Mouse (Mus musculus) hindbrain, embryonic 15.5 days (tissue): ENCODE results near the gene Rnf157. TPM values are rescaled to one million over a fixed set of nuclear protein-coding genes. Genes with fewer than 3 reads are reported as not detected.

Source experiments
- ATAC-seq: fragments of 200-750 bp; cut with Nextera tagmentation; 2 replicates; pipeline ENCODE4 v1.8.0; 2017; ENCODE audit warnings: low read depth, moderate number of reproducible peaks, moderate TSS enrichment; ENCODE audit not compliant: low FRiP score
- H3K27ac ChIP-seq: fragments of 300-500 bp; sonication (generic); replicated peaks from 2 replicates; pipeline ENCODE4 v1.5.1; 2015; ENCODE audit warnings: mild to moderate bottlenecking, inconsistent platforms
- H3K27me3 ChIP-seq: fragments of 300-500 bp; sonication (generic); 2 replicates; pipeline ENCODE4 v1.6.1; 2015; ENCODE audit warnings: control low read depth, inconsistent platforms
- H3K36me3 ChIP-seq: fragments of 300-500 bp; sonication (generic); 2 replicates; pipeline ENCODE4 v1.6.1; 2015; ENCODE audit warnings: control low read depth, inconsistent platforms
- H3K4me1 ChIP-seq: fragments of 300-500 bp; sonication (generic); replicated peaks from 2 replicates; pipeline ENCODE4 v1.6.1; 2015; ENCODE audit warnings: control low read depth, inconsistent platforms
- H3K4me2 ChIP-seq: fragments of 300-500 bp; sonication (generic); 2 replicates; pipeline ENCODE4 v1.6.1; 2015; ENCODE audit warnings: moderate library complexity, mild to moderate bottlenecking, inconsistent platforms
- H3K4me3 ChIP-seq: fragments of 300-500 bp; sonication (generic); 2 replicates; pipeline ENCODE4 v1.5.1; 2015; ENCODE audit warnings: mild to moderate bottlenecking, inconsistent platforms
- H3K9ac ChIP-seq: fragments of 300-500 bp; sonication (generic); 2 replicates; pipeline ENCODE4 v1.6.1; 2015; ENCODE audit warnings: inconsistent platforms
- H3K9me3 ChIP-seq: fragments of 300-500 bp; sonication (generic); 2 replicates; pipeline ENCODE4 v1.6.1; 2016; ENCODE audit warnings: control low read depth, inconsistent platforms
- WGBS: fragments of 180-500 bp; shearing (Covaris S2); methylation state at CpG from one replicate; pipeline ENCODE4 v1.1.7; 2015; 5-methylcytosine and 5-hydroxymethylcytosine counted together
- polyA plus RNA-seq: library from polyadenylated mRNA; unstranded; fragments of >200 nt; fragmentation: Nextera tagmentation; extraction: Ambion mirVana; gene quantifications from 2 replicates; pipeline ENCODE4 v1.2.1, GENCODE M21; 2015

Gene Rnf157
- polyA plus RNA-seq, 1 experiment from 2014 or later: 78.1 TPM

GRCm38 (mm10) chr11:116336393-116336792 lies 76.4 kb downstream of the Rnf157 start:
- 0 out of 2 replicates have a peak, but pooled peaks cover 6% of the 10 kb centered on the region for H3K36me3 ChIP-seq
- peak overlapping the region; percentile 55 for H3K9ac ChIP-seq
- WGBS: 65% methylated on average over 4 of the region's 4 CpGs
- peak overlapping the region; percentile 83 for H3K27ac ChIP-seq
- H3K27me3 ChIP-seq: peaks cover 19% of the 10 kb centered on the region
- H3K4me2 ChIP-seq: peak overlapping the region; percentile 100
- peaks cover 55% of the 10 kb centered on the region for H3K4me1 ChIP-seq
- no peak overlapping the region for H3K4me3 ChIP-seq
- no peak for ATAC-seq
- H3K9me3 ChIP-seq: no peaks in the 10 kb centered on the region

- peak; percentile 91 for ATAC-seq
- under 1% methylated on average over 44 of the region's 61 CpGs for WGBS
- H3K4me1 ChIP-seq: peaks cover 62% of the 10 kb centered on the region
Measured at GRCm38 (mm10) chr11:116335244-116336036, 77.4 kb downstream of the Rnf157 start, which contains the start of gene Foxj1. Gene Foxj1, minus strand, starts transcription at chr11:116335399.

DNA sequence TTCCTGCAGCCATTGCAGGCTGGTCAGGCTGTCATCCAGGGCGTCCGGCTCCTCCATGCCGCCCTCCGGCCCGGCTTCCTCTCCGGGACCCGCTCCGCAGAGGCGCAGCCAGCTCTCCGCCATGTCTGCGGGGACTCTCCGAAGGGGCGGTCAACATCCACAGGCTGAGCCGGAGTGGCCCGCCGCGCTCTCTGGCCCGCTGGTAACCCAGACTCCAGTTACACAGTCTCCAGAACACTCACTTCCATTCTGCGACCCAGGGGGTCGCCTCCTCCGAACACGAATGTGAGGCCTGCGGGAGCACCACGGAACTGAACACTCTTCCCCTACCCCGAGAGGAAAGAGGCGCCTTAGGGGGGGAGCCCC lies 78.4 kb downstream of the Rnf157 start:
- Histone ChIP-seq H3K4me1 (peaks cover 72% of the 10 kb centered on the region), H3K4me3 (peak overlapping the region; percentile 53), H3K27ac (peak overlapping the region; percentile 46; the same call in 1 of the 2 replicates), H3K9ac (0 out of 2 replicates have a peak overlapping the region, but pooled peaks have one; percentile 10), H3K27me3 (peaks cover 19% of the 10 kb centered on the region), H3K4me2 (peak overlapping the region; percentile 100), H3K9me3 (no peaks in the 10 kb centered on the region), H3K36me3 (0 out of 2 replicates have a peak, but pooled peaks cover 4% of the 10 kb centered on the region)
- ATAC-seq: no peak
- 4% methylated on average over 26 of the region's 26 CpGs for WGBS

More at GRCm38 (mm10) chr11:116335244-116336036, 77.4 kb downstream of the Rnf157 start, which contains the start of gene Foxj1:
- Histone ChIP-seq H3K27me3 (peaks cover 19% of the 10 kb centered on the region), H3K4me3 (peak within 1 kb of the TSS; percentile 53), H3K27ac (peak within 1 kb of the TSS; percentile 83), H3K4me2 (peak within 1 kb of the TSS; percentile 100), H3K9ac (peak within 1 kb of the TSS; percentile 55), H3K9me3 (no peaks in the 10 kb centered on the region), H3K36me3 (0 out of 2 replicates have a peak, but pooled peaks cover 6% of the 10 kb centered on the region)

- H3K9me3 ChIP-seq: no peaks in the 10 kb centered on the region
- H3K4me2 ChIP-seq: peak overlapping the region; percentile 100
- 0 out of 2 replicates have a peak, but pooled peaks cover 4% of the 10 kb centered on the region for H3K36me3 ChIP-seq
- WGBS: 23% methylated on average over 31 of the region's 31 CpGs
- no peak for ATAC-seq
- H3K27ac ChIP-seq: peak overlapping the region; percentile 51; the same call in 1 of the 2 replicates
- peaks cover 19% of the 10 kb centered on the region for H3K27me3 ChIP-seq
- H3K4me1 ChIP-seq: peaks cover 79% of the 10 kb centered on the region
- H3K4me3 ChIP-seq: peak overlapping the region; percentile 53
- H3K9ac ChIP-seq: 0 out of 2 replicates have a peak overlapping the region, but pooled peaks have one; percentile 10
Measured at GRCm38 (mm10) chr11:116333526-116334416, 79.1 kb downstream of the Rnf157 start.

- peak overlapping the region; percentile 6; the same call in 1 of the 2 replicates for H3K4me3 ChIP-seq
- no peak for ATAC-seq
Measured at GRCm38 (mm10) chr11:116332983-116333270, 79.9 kb downstream of the Rnf157 start.

DNA sequence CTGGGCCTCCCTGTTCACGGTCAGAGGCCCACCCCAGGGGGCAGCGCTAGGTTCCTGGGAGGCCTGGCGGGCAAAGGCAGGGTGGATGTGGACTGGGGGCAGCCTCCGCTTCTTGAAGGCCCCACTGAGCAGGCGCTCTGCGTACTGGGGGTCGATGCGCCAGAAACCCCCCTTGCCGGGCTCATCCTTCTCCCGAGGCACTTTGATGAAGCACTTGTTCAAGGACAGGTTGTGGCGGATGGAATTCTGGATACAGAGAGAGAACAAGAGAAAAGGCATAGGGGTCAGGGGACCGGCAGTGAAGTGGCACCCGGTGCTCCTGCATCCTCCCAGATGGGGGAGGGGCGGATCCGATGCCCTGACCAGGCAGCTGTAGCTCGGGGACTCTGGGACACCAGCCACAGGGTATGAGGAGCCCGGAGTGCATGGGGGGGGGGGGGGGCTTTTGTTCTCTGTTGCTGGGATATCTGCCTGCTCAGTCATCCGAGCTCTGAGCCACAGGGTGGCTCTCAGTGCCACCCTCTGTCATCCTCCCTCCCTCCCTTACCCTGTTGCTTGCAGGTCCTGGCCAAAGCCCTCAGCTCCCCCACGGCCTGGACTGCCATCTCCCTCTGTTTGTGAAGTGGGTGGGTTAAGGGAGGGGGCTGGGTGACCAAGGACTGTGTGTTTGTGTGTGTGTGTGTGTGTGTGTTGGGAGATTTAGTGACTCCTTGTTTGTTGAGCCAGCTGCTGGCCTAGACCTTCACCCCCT lies 80.4 kb downstream of the Rnf157 start:
- Histone ChIP-seq H3K36me3 (no peaks in the 10 kb centered on the region), H3K4me2 (peak overlapping the region; percentile 100; the same call in 1 of the 2 replicates), H3K27me3 (peaks cover 19% of the 10 kb centered on the region), H3K9me3 (no peaks in the 10 kb centered on the region), H3K4me1 (peaks cover 81% of the 10 kb centered on the region), H3K4me3 (0 out of 2 replicates have a peak overlapping the region, but pooled peaks have one; percentile 6), H3K27ac (peak overlapping the region; percentile 55), H3K9ac (no peak overlapping the region)
- ATAC-seq: peak; percentile 29
- 13% methylated on average over 19 of the region's 19 CpGs for WGBS

More at GRCm38 (mm10) chr11:116332983-116333270, 79.9 kb downstream of the Rnf157 start:
- Histone ChIP-seq H3K4me2 (peak overlapping the region; percentile 100), H3K4me1 (peaks cover 81% of the 10 kb centered on the region), H3K27me3 (peaks cover 19% of the 10 kb centered on the region), H3K36me3 (no peaks in the 10 kb centered on the region), H3K27ac (0 out of 2 replicates have a peak overlapping the region, but pooled peaks have one; percentile 51), H3K9ac (no peak overlapping the region), H3K9me3 (no peaks in the 10 kb centered on the region)
- 52% methylated on average over 3 of the region's 3 CpGs for WGBS

DNA sequence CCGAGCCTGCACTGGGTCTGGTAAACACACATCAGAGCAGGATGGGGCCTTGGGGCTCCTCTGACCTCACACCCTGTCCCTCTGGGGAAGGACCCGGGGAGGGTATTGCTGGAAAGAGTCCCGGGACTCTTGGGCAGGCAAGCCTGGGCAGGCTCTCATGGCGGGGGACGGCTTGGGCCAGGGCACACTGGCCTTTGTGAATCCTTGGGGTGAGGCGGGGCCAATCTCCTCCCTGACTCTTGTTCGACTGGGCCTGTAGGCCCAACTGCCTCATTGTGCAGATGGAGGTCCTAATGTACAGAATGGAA lies 82.7 kb downstream of the Rnf157 start:
- Histone ChIP-seq H3K4me1 (peaks cover 64% of the 10 kb centered on the region), H3K36me3 (no peaks in the 10 kb centered on the region)
- 38% methylated on average over 7 of the region's 7 CpGs for WGBS

DNA sequence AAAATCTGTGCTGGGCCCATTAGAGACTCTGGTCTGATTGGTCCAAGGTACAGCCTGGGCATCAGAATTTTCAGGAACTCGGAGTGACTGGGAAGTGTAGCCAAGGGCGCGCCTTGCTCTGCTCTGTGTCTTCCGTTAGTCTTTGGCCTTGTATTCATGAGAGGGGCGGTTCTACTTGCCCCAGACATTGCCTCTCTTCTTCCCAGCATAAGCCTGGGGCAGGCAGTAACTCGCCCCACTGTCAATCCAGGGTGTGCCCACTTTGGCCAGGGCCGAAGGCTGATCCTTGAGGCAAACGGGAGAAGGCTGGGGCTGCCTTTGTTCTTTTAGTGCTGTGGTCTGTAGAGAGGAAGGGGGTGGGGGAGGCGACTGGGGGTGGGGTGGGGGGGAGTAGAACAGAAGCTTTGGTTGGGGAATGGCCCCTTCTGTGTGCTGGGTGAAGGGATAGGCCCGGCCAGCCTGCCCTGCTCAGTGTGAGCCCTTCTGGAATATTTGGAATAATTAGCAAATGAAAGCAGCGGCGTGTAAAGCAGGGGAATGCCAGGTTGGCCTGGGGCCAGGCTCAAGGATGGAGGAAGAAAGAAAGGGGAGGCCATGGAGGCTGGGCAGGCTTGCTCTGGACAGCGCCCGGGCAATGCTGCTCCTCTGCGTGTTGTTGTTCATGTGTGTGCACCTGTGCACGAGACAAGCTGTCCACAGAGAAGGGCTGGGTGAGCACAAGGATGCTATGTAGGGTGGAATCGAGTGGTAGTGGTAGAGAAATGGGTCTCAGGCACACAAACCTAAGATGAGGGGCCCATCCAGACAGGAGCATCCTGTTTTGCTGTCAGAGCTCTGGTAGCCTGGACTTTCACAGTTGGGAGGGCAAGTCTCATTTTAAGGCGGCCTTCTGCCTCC lies 83.3 kb downstream of the Rnf157 start:
- H3K4me3 ChIP-seq: no peak overlapping the region
- H3K27me3 ChIP-seq: peaks cover 14% of the 10 kb centered on the region
- H3K27ac ChIP-seq: peak overlapping the region; percentile 81
- H3K9me3 ChIP-seq: no peaks in the 10 kb centered on the region
- no peak overlapping the region for H3K9ac ChIP-seq
- WGBS: 30% methylated on average over 18 of the region's 18 CpGs
- no peak overlapping the region for H3K4me2 ChIP-seq
- H3K4me1 ChIP-seq: peaks cover 58% of the 10 kb centered on the region
- peak; percentile 66 for ATAC-seq
- H3K36me3 ChIP-seq: no peaks in the 10 kb centered on the region

More for the DNA sequence above, 82.7 kb downstream of the Rnf157 start:
- peak overlapping the region; percentile 81 for H3K27ac ChIP-seq
- H3K4me3 ChIP-seq: no peak overlapping the region
- H3K9ac ChIP-seq: no peak overlapping the region
- no peaks in the 10 kb centered on the region for H3K9me3 ChIP-seq
- H3K27me3 ChIP-seq: peaks cover 19% of the 10 kb centered on the region
- no peak overlapping the region for H3K4me2 ChIP-seq
- ATAC-seq: no peak

DNA sequence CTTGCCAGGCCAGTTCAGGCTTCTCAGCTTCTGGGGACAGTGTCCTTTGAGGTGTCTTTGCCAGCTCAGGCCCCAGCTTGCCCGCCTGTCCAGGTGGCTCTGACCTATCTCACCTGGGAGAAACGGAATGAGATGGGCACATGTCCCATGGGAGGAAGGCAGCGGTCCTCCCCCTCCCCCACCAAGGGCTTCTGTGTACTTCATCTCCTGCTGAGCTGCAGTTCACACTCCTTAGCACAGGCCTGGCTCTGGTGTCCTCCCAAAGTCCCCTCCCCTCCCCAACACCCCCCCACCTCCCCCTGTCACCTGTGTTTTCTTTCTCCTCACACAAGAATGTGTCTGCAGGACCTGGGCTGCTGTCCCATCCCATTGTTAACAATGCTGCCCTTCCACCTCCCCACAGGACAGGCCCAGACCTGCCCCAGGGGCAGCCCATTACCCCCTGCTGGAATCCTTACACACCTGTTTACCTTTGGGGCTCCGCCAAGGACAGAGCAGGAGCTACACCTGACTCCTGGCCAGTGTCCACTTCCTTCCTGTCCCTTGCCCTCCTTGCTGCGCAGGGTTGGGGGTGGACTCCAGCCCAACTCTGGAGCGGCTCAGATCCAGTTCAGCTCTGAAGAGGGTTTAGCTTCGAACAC lies 85.7 kb downstream of the Rnf157 start:
- 74% methylated on average over 7 of the region's 7 CpGs for WGBS
- H3K9me3 ChIP-seq: no peaks in the 10 kb centered on the region
- peaks cover 33% of the 10 kb centered on the region for H3K4me1 ChIP-seq
- ATAC-seq: no peak
- H3K36me3 ChIP-seq: no peaks in the 10 kb centered on the region
- no peak overlapping the region for H3K4me2 ChIP-seq
- H3K9ac ChIP-seq: no peak overlapping the region
- H3K27me3 ChIP-seq: no peaks in the 10 kb centered on the region
- no peak overlapping the region for H3K4me3 ChIP-seq
- H3K27ac ChIP-seq: no peak overlapping the region
